Mouse (Mus musculus) gastrocnemius, postnatal 10 days (tissue): ENCODE measurements around the gene Ebf1. TPM values are rescaled to one million over a fixed set of nuclear protein-coding genes. Genes with fewer than 3 reads are reported as not detected.

Experiments
- DNase-seq: peaks from one replicate; pipeline ENCODE4 v3.0.0; 2021; ENCODE audit warnings: mixed read lengths
- total RNA-seq, 2 experiments: library from RNA; stranded (reverse); gene quantifications; 2 replicates each; pipeline ENCODE4 v1.2.3; 2021

The Ebf1 gene
- total RNA-seq, 2 experiments from 2014 or later, result 25.8 to 36.2 TPM

DNA sequence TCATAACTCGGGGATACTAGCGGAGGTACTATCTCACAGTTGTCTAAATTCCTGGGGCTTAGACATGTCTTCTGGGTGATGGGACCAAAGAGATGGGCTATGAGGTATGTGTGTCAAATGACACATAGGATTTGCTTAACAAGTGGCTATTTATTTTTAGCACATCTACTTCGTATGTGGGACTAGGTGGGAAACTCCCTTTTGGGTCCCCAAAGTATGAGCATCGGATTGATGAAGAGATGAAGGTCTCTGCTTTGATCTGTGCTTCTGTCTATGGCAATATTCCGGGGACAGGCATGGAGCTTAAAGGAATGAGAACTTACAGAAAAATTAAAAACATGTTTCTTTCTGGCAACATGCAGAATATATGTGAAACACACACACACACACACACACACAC is 44.8 kb downstream of the Ebf1 start:
- DNase-seq, result no peak

DNA sequence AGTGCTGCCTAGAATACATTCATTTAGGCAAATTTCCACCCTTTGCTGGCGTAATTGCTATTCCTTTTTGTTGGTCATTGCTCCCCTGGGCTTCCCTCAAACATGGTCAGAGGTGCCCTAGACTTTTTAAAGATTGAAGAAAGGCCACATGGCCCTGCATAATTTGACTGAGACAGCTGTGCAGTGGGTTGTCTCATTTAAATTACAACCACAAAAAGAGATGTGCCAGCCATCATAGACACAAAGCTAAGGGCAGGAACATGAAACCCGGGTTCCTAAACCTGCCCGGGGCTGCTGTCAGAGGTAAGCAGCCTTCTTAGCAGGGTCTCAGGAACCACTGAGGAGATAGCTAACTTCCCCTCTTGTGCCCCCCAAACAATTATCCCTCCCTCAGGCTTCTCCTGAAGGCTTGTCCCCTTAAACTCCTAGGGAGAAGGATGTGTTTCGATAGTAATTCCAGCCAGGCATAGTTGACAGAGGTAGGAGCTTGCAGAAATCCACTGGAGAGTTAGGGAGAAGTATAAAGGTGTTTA is 46.6 kb downstream of the Ebf1 start:
- no peak for DNase-seq

DNA sequence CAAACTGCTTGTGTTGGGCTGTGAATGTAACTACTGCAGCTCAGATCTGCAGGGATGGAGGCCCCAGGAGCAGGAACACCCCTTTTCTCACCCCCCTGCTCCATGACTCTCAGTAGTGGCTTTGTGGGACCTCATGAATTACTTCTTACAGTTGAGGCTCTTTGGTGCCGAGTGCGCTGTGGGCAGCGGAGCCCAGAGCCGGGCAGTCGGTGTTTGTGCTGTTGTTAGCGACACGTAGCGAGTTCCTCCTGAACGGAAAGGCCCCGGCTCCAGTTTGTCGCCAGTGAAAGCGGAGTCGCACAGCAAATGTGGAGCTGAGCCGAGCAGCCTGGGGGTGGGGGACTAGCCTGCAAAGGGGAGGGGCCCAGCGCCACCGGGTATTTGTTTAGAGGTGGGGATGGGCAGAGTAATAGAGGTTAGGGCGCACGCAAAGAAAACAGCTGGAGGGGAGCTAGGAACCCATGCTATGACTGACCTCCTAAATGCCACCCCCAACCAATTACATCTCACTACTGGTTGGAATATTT is 48.1 kb downstream of the Ebf1 start:
- DNase-seq, result peak; percentile 51

DNA sequence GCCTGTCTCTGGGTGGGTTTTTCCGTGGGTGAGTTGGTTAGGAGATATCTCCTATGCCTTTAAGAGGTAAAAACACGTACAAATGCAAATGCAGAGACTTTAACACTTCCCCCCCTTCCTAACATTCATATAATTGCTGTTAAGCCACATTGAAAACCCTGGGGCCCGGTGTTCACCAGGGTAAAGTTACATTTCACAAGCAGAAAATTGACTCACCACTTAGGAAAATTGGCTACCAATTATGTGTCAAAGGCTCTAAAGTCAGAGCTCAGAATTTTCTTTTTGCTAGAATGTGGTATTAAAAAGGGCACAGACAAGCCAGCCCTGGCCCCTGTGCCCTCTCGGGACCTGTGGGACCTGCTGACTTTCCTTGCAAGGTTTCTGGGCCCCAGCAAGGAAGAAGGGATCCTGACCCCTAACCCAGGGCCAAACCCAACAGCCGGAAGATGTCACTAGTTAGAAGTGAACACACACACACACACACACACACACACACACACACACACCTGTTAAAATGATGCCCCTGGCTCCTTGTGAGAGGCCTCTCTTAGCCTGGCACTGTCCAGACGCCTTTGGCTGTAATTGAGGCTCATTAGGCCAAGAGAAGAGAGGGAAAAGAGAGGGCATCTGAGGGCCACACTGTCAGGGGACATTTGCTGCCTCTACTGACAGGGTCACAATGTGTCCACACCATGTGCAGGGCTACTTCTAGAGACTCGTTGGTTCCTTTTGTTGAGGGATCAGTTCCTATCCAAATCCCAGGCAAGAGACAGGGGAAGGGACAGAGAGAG is 48.8 kb downstream of the Ebf1 start:
- DNase-seq, result no peak

DNA sequence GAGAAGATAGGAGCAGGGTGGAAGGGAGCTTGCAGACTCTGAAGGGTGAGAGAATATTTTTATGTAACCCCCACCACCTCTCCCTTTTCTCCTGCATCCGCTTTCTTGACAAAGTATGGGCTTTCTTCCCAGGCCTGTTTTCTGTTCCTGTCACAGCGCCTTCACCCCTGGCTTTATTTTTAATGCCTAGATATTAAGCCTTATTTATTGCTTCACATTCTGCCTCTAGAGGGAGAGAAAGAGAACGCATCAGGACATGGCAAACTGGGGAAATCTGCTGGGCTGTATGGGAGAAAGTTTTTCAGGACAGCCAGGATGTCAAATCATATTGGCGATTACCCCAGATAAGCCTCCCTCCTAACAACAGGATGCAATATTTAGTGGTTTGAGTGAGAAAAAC is 49.6 kb downstream of the Ebf1 start:
- DNase-seq, result no peak

DNA sequence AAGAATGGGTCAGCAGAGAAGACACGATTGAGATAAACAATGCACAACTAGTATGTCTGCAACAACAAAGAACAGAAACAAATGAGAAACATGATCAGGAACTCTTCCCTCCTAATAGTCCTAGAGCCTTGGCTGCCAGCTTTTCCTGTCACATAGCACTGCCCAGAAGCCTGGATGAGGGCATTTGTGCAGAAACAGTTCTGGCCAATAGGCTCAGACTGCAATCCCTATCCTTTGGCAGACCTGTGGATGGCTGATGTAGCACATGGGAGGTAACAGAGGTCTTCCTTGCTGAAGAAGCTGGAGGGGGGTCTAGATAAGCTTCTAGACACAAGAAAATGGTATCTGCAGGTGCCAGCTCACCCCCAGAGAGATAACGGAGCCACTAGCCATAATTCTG is 64.2 kb downstream of the Ebf1 start:
- DNase-seq, result no peak

DNA sequence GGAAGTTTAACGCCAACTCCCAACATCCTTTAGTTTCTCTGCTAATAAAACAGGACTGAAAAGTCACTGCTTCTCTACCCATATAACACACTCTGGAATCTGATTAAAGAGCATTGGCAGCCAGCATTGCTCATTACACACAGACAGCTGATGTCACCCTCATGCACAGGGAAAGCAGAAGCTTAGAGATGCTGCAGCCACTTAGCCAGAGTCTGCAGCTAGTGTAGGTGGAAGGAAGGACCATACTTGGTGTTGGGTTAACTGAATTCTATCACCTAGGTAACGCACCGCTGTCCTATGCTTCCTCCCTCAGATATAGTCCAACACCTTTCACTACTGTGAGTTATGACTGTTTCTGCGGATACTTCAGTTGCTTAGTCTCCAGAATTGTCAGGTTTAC is 64.9 kb downstream of the Ebf1 start:
- no peak for DNase-seq

DNA sequence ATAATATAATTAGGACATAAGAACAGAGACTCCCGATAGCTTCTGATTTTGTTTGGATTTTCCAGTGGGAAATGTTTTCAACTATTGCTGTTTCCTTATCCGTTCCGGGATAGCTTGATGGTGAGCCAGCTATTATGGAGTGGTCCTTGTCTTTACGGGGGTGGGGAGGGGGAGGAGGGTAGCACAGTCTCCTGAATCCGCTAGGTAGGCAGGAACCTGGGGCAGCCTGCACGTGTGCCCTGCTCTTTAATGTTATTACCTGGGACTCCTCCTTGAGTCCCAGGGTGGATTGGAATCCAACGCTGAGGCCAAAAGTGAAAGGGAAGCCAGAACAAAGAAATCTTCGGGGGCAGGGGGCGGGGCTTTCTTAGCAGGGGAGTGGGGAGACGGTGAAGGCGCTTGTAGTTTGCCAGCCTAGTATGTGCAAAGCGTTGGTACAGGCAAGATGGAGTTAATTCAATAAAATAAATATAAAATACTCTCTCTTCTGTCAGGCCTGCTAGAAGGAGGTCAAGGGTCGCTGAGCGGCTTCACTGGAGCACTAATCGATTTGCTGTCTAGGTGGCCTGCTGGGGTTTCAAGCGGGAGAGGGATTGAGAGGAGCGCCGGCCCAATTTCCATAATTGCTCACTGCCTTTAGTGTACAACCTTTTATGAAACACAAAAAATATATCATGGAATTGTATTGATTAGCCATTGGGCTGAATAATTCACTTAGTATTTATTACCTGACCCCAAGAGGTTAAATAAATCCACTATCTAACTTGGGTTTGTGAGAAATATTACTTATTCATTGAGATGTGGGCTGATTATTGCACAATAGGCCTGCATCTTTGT is 65.8 kb downstream of the Ebf1 start:
- no peak for DNase-seq

DNA sequence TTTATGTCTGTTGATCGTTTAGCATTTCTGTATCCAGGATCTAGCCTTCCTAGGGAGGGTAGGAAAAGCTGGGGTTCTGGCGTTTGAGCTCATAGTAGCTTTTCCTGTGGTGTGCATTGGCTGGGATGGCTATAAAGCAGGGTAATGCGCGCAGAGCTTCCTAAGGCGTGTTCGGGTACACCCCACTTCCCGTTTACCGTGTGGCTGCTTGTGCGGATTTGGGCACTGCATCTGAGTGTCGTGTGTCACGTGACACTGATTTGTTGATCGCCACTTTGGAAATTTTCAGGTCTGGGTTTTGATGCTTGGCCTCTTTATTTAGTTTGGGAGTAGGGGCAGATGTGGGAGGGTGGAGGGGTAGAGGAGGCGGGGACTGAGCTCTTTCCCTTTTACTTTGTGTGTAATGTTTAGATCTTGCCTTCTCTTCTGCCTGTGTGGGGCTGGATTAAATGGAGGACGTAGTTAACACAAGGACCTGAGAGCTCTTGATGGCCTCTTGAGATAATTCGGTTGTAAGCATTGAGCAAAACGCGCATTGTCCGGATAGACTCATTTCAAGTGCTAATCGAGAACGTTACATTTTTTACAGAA is 67.5 kb downstream of the Ebf1 start:
- no peak for DNase-seq

DNA sequence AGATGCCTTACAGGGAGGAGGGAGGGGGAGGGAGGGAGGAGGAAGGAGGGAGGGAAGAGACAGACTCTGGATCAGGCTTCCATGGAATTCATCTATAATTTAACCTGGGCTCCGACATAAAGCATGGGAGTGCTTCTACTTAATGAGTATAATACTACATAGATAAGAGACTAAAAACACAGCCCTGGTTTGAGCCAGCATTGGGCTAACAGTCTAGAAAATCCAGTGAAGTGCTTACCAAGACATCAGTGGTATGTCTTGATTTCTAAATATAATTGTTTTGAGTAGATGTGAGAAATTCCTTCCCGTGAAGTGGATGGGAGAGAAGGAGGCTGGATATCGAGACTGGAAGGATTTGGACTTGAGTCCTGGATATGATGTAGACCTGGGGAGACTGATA is 68.0 kb downstream of the Ebf1 start:
- no peak for DNase-seq

DNA sequence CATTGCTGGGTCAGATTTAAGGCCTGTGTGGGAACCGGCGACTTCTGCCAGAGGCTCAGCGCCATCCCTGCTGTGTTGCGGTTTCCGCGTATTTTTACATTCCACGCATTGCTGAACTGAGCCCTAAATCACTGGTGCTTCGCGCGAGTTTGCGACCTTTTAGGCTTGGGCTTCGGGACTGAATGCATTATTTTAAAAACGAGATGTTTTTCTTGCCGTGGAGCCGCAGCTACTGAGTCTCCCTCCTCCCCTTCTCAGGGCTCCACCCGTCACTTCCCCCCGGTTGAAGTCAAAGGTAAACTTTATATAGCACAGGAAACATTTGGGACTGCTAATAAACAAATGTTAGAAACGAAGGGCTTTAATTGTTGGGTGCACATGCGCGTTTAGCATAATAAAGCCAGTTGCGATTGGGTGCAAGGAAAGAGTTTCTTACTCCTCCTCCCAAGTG is 68.8 kb downstream of the Ebf1 start:
- no peak for DNase-seq

DNA sequence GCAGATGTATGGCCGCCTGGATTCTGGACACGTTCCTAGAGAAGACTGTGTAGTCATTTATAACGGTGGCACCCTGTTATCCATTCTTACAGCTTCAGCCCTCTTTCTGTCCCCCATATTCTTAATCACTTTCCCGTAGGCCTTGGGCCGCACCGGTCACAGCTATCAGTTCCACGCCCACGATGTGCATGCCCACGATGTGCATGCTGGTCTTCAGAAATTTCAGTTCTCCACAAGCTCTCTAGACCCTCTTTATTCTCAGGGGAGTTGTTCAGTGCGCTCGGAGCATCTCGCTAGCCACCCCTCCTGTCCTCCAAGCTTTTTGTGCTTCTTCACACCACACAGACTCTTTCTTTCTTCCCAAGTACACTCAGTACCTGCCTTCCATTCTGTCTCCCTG is 69.3 kb downstream of the Ebf1 start:
- no peak for DNase-seq

DNA sequence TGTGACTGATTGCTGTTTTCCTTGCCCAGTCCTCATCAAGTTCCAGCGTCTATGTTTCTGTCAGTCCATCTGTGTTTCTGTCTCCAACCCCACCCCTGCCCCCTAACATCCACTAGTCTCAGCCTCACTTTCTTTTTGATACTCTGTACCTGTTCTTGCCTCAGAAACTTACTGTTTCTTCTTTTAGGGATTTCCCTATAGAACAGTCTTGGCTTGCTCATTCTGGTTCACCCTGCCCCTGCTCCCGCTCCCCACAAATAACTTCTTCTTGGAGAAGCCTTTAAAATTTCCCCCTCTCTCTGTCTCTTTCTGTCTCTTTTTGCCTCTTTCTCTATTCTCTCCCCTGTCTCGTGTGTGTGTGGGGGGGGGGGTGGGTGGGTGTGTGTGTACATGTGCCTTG is 71.4 kb downstream of the Ebf1 start:
- DNase-seq, result no peak

DNA sequence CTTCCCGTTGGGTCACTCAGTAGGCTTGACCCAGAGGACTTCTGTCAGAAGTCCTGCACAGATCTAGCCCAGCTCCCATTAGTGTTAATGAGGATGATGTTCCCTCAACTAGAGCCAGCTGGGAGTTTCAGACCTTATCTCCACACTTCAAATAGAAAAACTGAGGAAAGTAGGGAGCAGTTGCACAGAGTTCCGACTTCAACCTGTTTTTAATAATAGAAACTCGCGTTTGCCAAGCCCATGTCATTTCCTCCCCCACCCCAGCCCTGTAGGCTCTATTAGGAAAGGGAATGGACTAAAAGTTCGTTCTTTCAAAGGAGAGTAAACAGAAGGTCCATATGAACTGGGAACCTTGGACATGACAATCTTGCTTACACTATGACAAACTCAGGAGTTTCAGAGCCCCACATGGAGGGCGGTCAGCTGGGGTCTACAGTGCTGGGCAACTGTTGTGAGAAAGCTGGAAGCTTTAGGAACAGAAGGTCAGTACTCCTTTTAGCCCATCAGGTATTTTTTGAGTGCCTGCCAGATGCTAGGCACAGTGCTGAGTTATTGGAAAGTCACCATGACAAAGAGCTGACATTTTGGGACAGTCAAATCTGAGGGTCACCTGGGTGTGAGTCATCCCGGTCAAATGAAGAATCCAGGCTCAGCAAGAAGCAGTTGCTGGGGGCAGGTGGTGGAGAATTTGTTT is 72.6 kb downstream of the Ebf1 start:
- DNase-seq, result no peak

DNA sequence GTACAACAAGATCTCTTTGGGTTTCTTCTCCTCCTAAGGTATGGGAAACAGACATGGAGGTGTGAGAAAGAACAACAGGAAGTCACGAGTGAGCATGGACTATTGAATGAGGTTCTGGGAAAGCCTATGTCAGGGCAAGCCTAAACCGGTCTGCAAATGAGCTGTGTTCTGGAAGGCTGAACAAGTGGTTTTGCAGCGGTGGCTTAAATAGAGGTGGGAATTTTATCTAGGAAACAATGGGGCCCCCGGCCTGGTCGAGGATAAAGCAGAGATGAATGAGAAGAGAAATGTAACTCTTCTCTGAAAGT is 73.1 kb downstream of the Ebf1 start:
- DNase-seq, result no peak

DNA sequence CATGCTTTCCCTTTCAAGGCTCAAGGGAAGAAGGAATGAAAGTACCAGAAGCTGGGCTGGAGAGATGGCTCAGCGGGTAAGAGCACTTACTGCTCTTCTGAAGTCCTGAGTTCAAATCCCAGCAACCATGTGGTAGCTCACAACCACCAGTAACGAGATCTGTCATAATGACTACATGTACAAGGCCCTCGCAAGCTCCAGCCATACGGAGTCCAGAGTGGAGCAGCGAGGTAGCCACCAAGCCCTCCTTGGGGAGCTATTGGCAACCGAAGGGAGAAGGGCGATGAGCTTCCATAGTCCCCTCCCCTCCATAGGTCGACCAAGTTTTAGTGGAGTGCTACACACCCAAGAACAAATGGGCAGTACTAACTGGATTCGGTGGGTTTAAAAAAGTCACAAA is 78.3 kb downstream of the Ebf1 start:
- DNase-seq, result no peak

DNA sequence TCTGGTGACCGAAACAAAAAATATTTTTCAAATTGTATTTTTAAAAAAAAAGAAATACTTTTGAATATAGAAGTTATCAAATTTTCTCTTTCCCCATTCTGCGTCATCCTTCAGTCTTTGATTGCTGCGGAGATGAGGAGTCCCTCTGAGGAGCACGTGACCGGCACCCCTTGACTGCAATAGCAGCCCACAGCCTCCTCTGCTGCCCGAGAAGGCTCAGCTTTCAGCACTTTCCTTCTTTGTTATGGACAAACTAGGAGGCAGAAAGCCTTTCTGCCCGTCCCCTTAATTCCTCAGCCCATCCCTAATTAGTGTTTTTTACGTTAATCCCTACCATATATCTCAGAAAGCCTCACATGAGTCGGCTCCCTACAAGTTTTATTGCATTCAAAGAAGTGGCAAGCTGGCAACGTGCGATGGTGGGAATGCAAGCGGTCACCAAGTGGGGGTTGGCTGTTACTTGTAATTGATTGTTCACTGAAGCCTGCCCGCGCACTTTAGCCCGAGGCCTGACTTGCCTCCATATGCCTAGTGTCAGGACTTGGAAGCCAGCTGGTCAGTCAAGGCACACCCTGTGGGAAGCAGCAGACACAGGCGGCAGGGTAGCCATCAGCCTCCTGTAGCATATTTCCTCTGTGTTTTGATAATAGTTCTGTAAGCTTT is 79.6 kb downstream of the Ebf1 start:
- DNase-seq, result no peak

DNA sequence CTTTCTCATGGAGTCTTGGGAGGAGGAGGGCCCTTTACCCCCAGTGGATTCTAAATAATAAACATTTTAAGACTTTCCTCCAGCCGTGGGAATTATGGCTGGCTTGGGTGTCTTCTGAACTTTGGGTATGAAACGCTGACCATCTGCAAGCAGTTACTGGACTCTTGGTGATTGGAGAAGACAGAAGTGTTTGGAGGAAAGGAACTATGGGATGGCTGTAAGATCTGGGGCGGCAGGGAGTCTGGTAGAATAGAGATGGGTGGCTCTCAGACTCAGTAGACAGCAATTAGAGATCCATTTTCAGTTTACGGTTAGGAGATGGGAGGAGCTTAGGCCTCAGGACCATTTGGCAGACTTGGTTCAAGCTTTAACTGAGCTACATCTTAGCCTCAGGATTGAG is 83.1 kb downstream of the Ebf1 start:
- DNase-seq, result no peak

DNA sequence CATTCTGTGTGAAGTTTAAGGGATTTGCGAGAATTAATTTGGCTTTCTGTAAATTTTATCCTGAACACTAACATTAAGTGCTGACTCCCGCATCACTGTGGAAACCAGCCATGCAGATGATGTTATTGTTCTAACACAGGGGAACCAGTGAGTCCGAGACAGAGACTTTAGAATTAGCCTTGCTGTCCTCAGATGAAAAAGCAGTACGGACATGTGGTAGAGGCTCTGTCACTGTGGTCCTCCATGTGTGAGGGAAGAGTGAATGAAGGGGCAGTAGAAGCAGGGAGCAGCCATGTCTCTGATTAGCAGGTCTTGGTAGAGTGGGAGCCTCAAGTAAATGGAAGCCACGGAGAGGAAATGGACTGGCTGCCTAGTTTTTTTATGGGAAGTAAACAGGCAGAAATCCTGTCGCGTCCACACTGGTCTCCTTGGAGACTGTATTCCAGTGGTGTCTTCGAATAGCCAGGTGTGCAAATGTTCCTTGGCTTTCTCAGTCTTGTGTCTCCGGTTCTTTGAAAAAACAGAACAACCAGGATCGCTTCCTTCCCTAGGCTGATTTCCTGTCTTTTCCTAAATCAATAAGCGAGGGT is 84.2 kb downstream of the Ebf1 start:
- no peak for DNase-seq

DNA sequence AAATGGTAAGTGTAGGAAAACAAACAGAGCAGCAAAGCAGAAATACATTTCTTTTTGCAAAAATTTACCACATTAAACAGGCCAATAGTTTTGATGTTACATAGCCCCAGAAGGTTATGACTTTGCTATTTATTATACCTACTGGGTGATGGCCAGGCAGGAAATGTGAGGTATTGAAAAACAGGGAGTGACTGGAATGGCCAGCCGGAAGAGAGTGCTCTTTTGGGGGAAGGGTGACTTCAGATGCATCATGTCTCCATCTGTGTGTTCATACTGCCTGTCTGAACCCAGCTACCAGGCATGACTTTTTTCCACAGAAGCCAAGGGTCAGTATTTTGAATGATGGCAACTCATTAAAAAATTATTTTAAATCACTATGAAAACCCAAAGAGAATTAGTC is 84.7 kb downstream of the Ebf1 start:
- no peak for DNase-seq

DNA sequence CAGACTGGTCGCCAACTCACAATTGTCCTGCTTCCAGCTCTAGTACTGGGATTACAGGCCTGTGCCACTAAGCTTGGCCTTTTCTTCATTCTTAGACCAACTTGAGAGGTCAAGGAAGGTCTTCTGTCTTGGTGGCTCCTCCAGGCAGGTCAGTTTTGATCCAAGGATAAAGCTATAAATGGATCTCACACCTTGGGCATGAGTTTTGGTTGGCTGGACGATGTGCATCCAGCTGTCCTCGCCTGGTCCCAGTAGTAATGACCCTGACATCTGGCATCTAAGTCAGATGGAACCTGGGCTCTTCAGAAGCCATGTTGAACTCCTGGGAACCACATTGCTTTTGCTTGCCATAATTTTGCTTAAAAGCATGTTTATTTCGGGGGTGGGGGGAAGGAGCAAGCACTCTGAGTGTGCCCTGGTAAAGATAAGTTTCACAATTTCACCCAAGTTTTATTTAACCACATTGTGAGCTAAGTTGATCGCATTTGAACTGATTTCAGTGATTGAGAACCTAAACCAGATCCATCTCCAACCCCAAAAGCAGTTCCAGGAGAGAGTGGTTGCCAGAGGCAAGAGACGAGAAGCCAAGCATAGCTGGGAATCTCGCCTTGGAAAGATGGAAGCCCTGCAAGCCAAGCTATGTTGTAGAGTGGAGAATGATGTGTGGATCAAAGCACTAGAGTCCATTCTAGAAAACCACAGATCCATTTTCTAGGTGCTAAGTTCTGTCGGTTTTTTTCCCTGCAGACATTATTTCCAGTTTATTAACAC is 85.8 kb downstream of the Ebf1 start:
- DNase-seq, result no peak
